Comparison of ENCODE assay signal across 9 mouse cellular contexts in the genomic region with DNA sequence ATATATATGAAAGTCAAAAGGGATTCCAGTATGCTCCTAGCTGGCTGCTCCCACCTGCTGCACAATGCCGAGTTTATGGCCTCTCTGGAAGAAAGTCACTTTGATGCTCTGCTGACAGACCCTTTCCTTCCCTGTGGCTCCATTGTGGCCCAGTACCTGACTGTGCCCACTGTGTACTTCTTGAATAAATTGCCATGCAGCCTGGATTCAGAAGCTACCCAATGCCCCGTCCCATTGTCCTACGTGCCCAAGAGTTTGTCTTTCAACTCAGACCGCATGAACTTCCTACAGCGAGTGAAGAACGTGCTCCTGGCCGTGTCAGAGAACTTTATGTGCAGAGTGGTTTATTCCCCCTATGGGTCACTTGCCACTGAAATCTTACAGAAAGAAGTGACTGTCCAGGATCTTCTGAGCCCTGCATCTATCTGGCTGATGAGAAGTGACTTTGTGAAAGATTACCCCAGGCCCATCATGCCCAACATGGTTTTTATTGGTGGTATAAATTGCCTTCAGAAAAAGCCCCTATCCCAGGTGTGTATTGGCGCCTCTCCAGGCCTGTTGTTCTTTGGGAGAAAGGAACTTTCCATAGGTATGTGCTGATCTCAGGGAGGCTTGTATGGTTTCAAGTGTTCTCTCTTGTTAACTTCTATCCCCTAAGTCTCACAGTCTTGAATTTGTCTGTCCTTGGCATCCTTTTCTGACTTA. TPM values are rescaled to one million over a fixed set of nuclear protein-coding genes. Genes with fewer than 3 reads are reported as not detected.
DNase-seq lines count a peak whose midpoint lies in the region; ATAC-seq lines count a peak whose summit lies in the region.
"Had no signal": no experiment of that assay in that cellular context is flagged by ENCODE, and none has a peak within 500 bp of the region (broad histone marks: within the 10 kb centered on the region; RNA-seq: fewer than 3 reads in every experiment).

No protein-coding gene starts in this region.

- no peak overlapping the region for H3K27ac ChIP-seq in embryonic facial prominence, embryonic 11.5 days (replicated peaks; ENCODE audit: low read depth, low read length)
- H3K27ac ChIP-seq in embryonic facial prominence, embryonic 10.5 days (replicated peaks), result no peak overlapping the region
- no peak overlapping the region for H3K27ac ChIP-seq in limb, embryonic 11.5 days (replicated peaks; ENCODE audit: low read depth, low read length)

- H3K36me3 ChIP-seq in embryonic facial prominence, embryonic 11.5 days (replicated peaks; ENCODE audit: control insufficient read depth, insufficient read depth, low read depth, low read length), result no peaks in the 10 kb centered on the region
- H3K36me3 ChIP-seq in embryonic facial prominence, embryonic 10.5 days (replicated peaks), result no peaks in the 10 kb centered on the region
- H3K36me3 ChIP-seq in limb, embryonic 11.5 days (ENCODE audit: control insufficient read depth, insufficient read depth, low read length), result no peaks in the 10 kb centered on the region

- H3K4me3 ChIP-seq in embryonic facial prominence, embryonic 11.5 days (ENCODE audit: low read depth, low read length), result no peak overlapping the region
- no peak overlapping the region for H3K4me3 ChIP-seq in embryonic facial prominence, embryonic 10.5 days
- no peak overlapping the region for H3K4me3 ChIP-seq in limb, embryonic 11.5 days (ENCODE audit: low read depth, low read length)

- H3K4me2 ChIP-seq in embryonic facial prominence, embryonic 11.5 days (ENCODE audit: low read depth, low read length), result no peak overlapping the region
- H3K4me2 ChIP-seq in limb, embryonic 11.5 days (ENCODE audit: low read depth, severe bottlenecking), result no peak overlapping the region

- WGBS in embryonic facial prominence, embryonic 11.5 days, result 61% methylated on average over 8 of the region's 8 CpGs
- 63% methylated on average over 8 of the region's 8 CpGs for WGBS in embryonic facial prominence, embryonic 10.5 days
- 64% methylated on average over 8 of the region's 8 CpGs for WGBS in limb, embryonic 11.5 days

- DNase-seq in embryonic facial prominence, embryonic 11.5 days (ENCODE audit: low spot score), result peak; percentile 1
- no peak for DNase-seq in embryonic facial prominence, embryonic 10.5 days (ENCODE audit: low spot score)
- peak; percentile 20 for DNase-seq in thymus, postnatal 0 days (ENCODE audit: low spot score)
- no peak for DNase-seq in thymus, postnatal 36 days
- DNase-seq in limb, embryonic 11.5 days (ENCODE audit: low spot score), result peak; percentile 34
- peak; percentile 65 for DNase-seq in testis, postnatal 10 days (ENCODE audit: low spot score)
- DNase-seq in cerebellum, postnatal 36 days, result no peak

- no peaks in the 10 kb centered on the region for H3K27me3 ChIP-seq in embryonic facial prominence, embryonic 11.5 days (ENCODE audit: control insufficient read depth, insufficient read depth, low read length)
- H3K27me3 ChIP-seq in embryonic facial prominence, embryonic 10.5 days (replicated peaks; ENCODE audit: low read depth, poor library complexity, severe bottlenecking), result no peaks in the 10 kb centered on the region
- H3K27me3 ChIP-seq in limb, embryonic 11.5 days (ENCODE audit: control insufficient read depth, insufficient read depth, low read length), result no peaks in the 10 kb centered on the region

- no peaks in the 10 kb centered on the region for H3K4me1 ChIP-seq in embryonic facial prominence, embryonic 11.5 days (ENCODE audit: control insufficient read depth, insufficient read depth, low read length)
- no peaks in the 10 kb centered on the region for H3K4me1 ChIP-seq in embryonic facial prominence, embryonic 10.5 days
- H3K4me1 ChIP-seq in limb, embryonic 11.5 days (ENCODE audit: control insufficient read depth, insufficient read depth, low read length), result no peaks in the 10 kb centered on the region

- no peak for ATAC-seq in embryonic facial prominence, embryonic 11.5 days (replicated peaks; ENCODE audit: insufficient number of reproducible peaks, low FRiP score, low TSS enrichment, low read depth)
- peak; percentile 18; the same call in 1 of the 2 replicates for ATAC-seq in limb, embryonic 11.5 days (ENCODE audit: insufficient number of reproducible peaks, low FRiP score, low TSS enrichment, low read depth)
- no peak; the same call in 1 of the 2 replicates for ATAC-seq in megakaryocyte, adult 5-6 weeks (ENCODE audit: poor library complexity, severe bottlenecking)
- ATAC-seq: inflammation-experienced regulatory T-cells, adult 6 months had no signal

- peaks cover 50% of the 10 kb centered on the region for H3K9me3 ChIP-seq in embryonic facial prominence, embryonic 11.5 days (replicated peaks; ENCODE audit: control insufficient read depth, low read length)
- H3K9me3 ChIP-seq in embryonic facial prominence, embryonic 10.5 days, result peaks cover 52% of the 10 kb centered on the region
- peaks cover 57% of the 10 kb centered on the region for H3K9me3 ChIP-seq in limb, embryonic 11.5 days (ENCODE audit: control insufficient read depth, low read length)

- no peak overlapping the region for H3K9ac ChIP-seq in embryonic facial prominence, embryonic 11.5 days (replicated peaks; ENCODE audit: low read length)
- no peak overlapping the region for H3K9ac ChIP-seq in limb, embryonic 11.5 days (ENCODE audit: low read length)

RNA-seq across cellular contexts. Expression of a gene that starts 0.7 kb away (rescaled TPM):
- polyA plus RNA-seq in embryonic facial prominence, embryonic 11.5 days (2014; fragmentation: Nextera tagmentation; extraction: Ambion mirVana), result not detected in 2 replicates
- not detected in 2 replicates for polyA plus RNA-seq in embryonic facial prominence, embryonic 10.5 days (2016; fragmentation: Nextera tagmentation; extraction: Ambion mirVana)
- polyA plus RNA-seq in thymus, postnatal 0 days (2015; fragmentation: Nextera tagmentation; extraction: Ambion mirVana), result 0.36 and 0.54 TPM in 2 replicates
- not detected in 2 replicates for polyA plus RNA-seq in limb, embryonic 11.5 days (2014; fragmentation: Nextera tagmentation; extraction: Ambion mirVana)
- total RNA-seq in megakaryocyte, adult 5-6 weeks (2015), result 0.29 and 1.1 TPM in 2 replicates
- total RNA-seq in megakaryocyte, adult 5-6 weeks (2017), result 0.37 TPM in 1 of 2 replicates, not detected in the other
- polyA plus RNA-seq: inflammation-experienced regulatory T-cells, adult 6 months had no signal

RNA-seq across cellular contexts. Expression of a gene that starts 6.9 kb away (rescaled TPM):
- 12.0 and 16.3 TPM in 2 replicates for polyA plus RNA-seq in embryonic facial prominence, embryonic 11.5 days (2014; fragmentation: Nextera tagmentation; extraction: Ambion mirVana)
- 10.6 and 12.2 TPM in 2 replicates for polyA plus RNA-seq in embryonic facial prominence, embryonic 10.5 days (2016; fragmentation: Nextera tagmentation; extraction: Ambion mirVana)
- polyA plus RNA-seq in thymus, postnatal 0 days (2015; fragmentation: Nextera tagmentation; extraction: Ambion mirVana), result 2.9 and 3.9 TPM in 2 replicates
- 10.7 and 12.8 TPM in 2 replicates for polyA plus RNA-seq in limb, embryonic 11.5 days (2014; fragmentation: Nextera tagmentation; extraction: Ambion mirVana)
- total RNA-seq in megakaryocyte, adult 5-6 weeks (2015), result 0.66 TPM in 1 of 2 replicates, not detected in the other
- not detected in 2 replicates for total RNA-seq in megakaryocyte, adult 5-6 weeks (2017)

RNA-seq across cellular contexts. Expression of a gene that starts 12.1 kb away (rescaled TPM):
- polyA plus RNA-seq in embryonic facial prominence, embryonic 11.5 days (2014; fragmentation: Nextera tagmentation; extraction: Ambion mirVana), result not detected in 2 replicates
- not detected in 2 replicates for polyA plus RNA-seq in embryonic facial prominence, embryonic 10.5 days (2016; fragmentation: Nextera tagmentation; extraction: Ambion mirVana)
- 0.13 TPM in 1 of 2 replicates, not detected in the other for polyA plus RNA-seq in thymus, postnatal 0 days (2015; fragmentation: Nextera tagmentation; extraction: Ambion mirVana)
- not detected in 2 replicates for polyA plus RNA-seq in limb, embryonic 11.5 days (2014; fragmentation: Nextera tagmentation; extraction: Ambion mirVana)
- 2.5 and 4.1 TPM in 2 replicates for total RNA-seq in megakaryocyte, adult 5-6 weeks (2015)
- 0.12 and 1.2 TPM in 2 replicates for total RNA-seq in megakaryocyte, adult 5-6 weeks (2017)
- polyA plus RNA-seq: inflammation-experienced regulatory T-cells, adult 6 months had no signal

RNA-seq across cellular contexts. Expression of a gene that starts 14.3 kb away (rescaled TPM):
- polyA plus RNA-seq in embryonic facial prominence, embryonic 11.5 days (2014; fragmentation: Nextera tagmentation; extraction: Ambion mirVana), result 1.00 and 1.7 TPM in 2 replicates
- 1.0 and 1.1 TPM in 2 replicates for polyA plus RNA-seq in embryonic facial prominence, embryonic 10.5 days (2016; fragmentation: Nextera tagmentation; extraction: Ambion mirVana)
- 0.64 and 1.4 TPM in 2 replicates for polyA plus RNA-seq in thymus, postnatal 0 days (2015; fragmentation: Nextera tagmentation; extraction: Ambion mirVana)
- polyA plus RNA-seq in limb, embryonic 11.5 days (2014; fragmentation: Nextera tagmentation; extraction: Ambion mirVana), result 1.6 and 1.9 TPM in 2 replicates
- 0.47 and 1.2 TPM in 2 replicates for total RNA-seq in megakaryocyte, adult 5-6 weeks (2015)
- 0.28 and 0.37 TPM in 2 replicates for total RNA-seq in megakaryocyte, adult 5-6 weeks (2017)

RNA-seq across cellular contexts. Expression of a gene that starts 46.7 kb away (rescaled TPM):
- polyA plus RNA-seq in embryonic facial prominence, embryonic 11.5 days (2014; fragmentation: Nextera tagmentation; extraction: Ambion mirVana), result 0.13 TPM in 1 of 2 replicates, not detected in the other
- polyA plus RNA-seq in embryonic facial prominence, embryonic 10.5 days (2016; fragmentation: Nextera tagmentation; extraction: Ambion mirVana), result not detected in 2 replicates
- not detected in 2 replicates for polyA plus RNA-seq in thymus, postnatal 0 days (2015; fragmentation: Nextera tagmentation; extraction: Ambion mirVana)
- polyA plus RNA-seq in limb, embryonic 11.5 days (2014; fragmentation: Nextera tagmentation; extraction: Ambion mirVana), result not detected in 2 replicates
- 4.3 and 6.1 TPM in 2 replicates for total RNA-seq in megakaryocyte, adult 5-6 weeks (2015)
- total RNA-seq in megakaryocyte, adult 5-6 weeks (2017), result 0.28 and 0.84 TPM in 2 replicates
- polyA plus RNA-seq: inflammation-experienced regulatory T-cells, adult 6 months had no signal

Comparison
In these comparisons a context has a peak if more than half of its experiments do, and no peak if none do; other contexts are left out.
1. DNase-seq: peak in embryonic facial prominence, embryonic 11.5 days (single experiment), thymus, postnatal 0 days (single experiment), limb, embryonic 11.5 days (single experiment) and testis, postnatal 10 days (single experiment); none in embryonic facial prominence, embryonic 10.5 days (single experiment), thymus, postnatal 36 days (0 of 2) and cerebellum, postnatal 36 days (0 of 2).